Mouse (Mus musculus): ENCODE measurements around the gene Tmem169.

GRCm38 (mm10) chr1:72336780-72337179 is 52.6 kb downstream of the Tmem169 start:
- no peak for TF ChIP-seq CTCF (IDR thresholded peaks at IDR 0.05; ENCODE audit: low read depth, low read length)
- no peak for TF ChIP-seq TAL1 (conservative IDR thresholded peaks at IDR 0.05; ENCODE audit: low read depth, low read length)
- no peak for TF ChIP-seq GATA1 (IDR thresholded peaks at IDR 0.05; ENCODE audit: borderline replicate concordance, low read length)
- no peak for TF ChIP-seq POLR2AphosphoS5 (IDR thresholded peaks at IDR 0.05; ENCODE audit: insufficient replicate concordance, low read depth, low read length)
- no peak for TF ChIP-seq GATA2 (IDR thresholded peaks at IDR 0.05; ENCODE audit: borderline replicate concordance, low read depth, low read length)

Data from G1E (cell line).